Comparison of ENCODE assay signal across 8 mouse cellular contexts in the genomic region with DNA sequence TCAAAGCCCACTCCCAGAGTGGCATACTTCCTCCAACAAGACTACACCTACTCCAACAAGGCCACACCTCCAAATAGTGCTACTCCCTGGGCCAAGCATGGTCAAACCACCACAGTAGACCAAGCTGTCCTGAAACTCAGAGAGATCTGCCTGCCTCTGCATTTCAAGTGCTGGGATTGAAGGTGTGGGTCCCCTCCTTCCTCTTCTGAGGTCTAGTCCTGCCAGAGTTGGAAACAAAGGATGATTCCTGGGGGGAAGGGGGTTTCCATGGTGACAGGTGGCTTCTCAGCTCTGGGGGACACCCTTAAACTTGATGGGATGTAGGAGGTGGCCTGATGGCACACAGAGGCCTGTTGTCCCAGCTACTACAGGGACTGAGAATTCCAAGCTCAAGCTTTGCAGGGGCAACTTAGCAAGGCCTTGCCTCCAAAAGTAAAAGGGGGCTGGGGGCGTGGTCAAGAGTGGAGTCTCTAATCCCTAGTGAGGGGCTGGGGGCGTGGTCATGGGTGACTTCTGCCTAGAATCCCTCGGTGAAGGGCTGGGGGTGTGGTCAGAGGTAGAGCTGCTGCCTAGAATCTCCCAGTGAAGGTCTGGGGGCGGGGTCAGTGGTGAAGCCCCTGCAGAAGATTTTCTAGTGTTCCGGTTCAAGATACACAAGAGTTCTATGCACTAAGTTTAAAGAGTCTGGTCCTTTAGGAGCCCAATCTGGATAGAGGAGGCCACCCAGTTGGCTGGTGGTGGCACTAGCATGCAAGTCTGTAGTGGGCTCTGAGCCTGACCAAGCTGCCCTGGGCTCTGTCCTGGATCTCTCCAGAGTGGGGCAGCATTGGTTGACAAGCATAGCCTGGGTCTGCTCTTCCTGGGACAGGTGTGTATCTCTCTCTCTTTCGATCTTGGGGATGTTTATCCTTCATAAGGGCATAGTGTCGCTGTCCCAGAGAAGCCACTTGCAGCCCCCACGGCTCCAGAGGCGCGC. TPM values are rescaled to one million over a fixed set of nuclear protein-coding genes. Genes with fewer than 3 reads are reported as not detected.
DNase-seq lines count a peak whose midpoint lies in the region; ATAC-seq lines count a peak whose summit lies in the region.

A gene (plus strand): TSS at position 481 of the 976 bp plus-strand sequence.

- no peaks in the 10 kb centered on the region for H3K9me3 ChIP-seq in embryonic facial prominence, embryonic 13.5 days
- no peaks in the 10 kb centered on the region for H3K9me3 ChIP-seq in intestine, embryonic 16.5 days (ENCODE audit: control insufficient read depth, low read length)
- H3K9me3 ChIP-seq in midbrain, embryonic 13.5 days = no peaks in the 10 kb centered on the region

- no peak for ATAC-seq in embryonic facial prominence, embryonic 13.5 days (ENCODE audit: insufficient number of reproducible peaks, insufficient read depth, low FRiP score, low TSS enrichment, low read depth)
- ATAC-seq in intestine, embryonic 16.5 days = no peak
- ATAC-seq in midbrain, embryonic 13.5 days = no peak
- no peak for ATAC-seq in granulocyte monocyte progenitor cell, adult 5-6 weeks (replicated peaks; ENCODE audit: poor library complexity, severe bottlenecking)

- DNase-seq in left cerebral cortex, adult 18-20 months (ENCODE audit: low spot score in 2 of 2) = no peak
- DNase-seq in left cerebral cortex, adult 9 months (ENCODE audit: low spot score in 2 of 2) = no peak
- peak; percentile 40 for DNase-seq in adrenal gland, adult 8-10 months
- no peak for DNase-seq in frontal cortex, postnatal 25 days (ENCODE audit: low spot score in 2 of 2)

- peak within 1 kb of the TSS; percentile 95 for H3K27ac ChIP-seq in embryonic facial prominence, embryonic 13.5 days
- H3K27ac ChIP-seq in intestine, embryonic 16.5 days (ENCODE audit: low read length) = peak within 1 kb of the TSS; percentile 46; the same call in 1 of the 2 replicates
- peak within 1 kb of the TSS; percentile 59; the same call in 1 of the 2 replicates for H3K27ac ChIP-seq in midbrain, embryonic 13.5 days

- peaks cover 81% of the 10 kb centered on the region for H3K4me1 ChIP-seq in embryonic facial prominence, embryonic 13.5 days
- H3K4me1 ChIP-seq in intestine, embryonic 16.5 days (ENCODE audit: control insufficient read depth, insufficient read depth, low read length) = peaks cover 48% of the 10 kb centered on the region
- peaks cover 53% of the 10 kb centered on the region for H3K4me1 ChIP-seq in midbrain, embryonic 13.5 days (replicated peaks)

- peaks cover 17% of the 10 kb centered on the region for H3K36me3 ChIP-seq in embryonic facial prominence, embryonic 13.5 days
- H3K36me3 ChIP-seq in intestine, embryonic 16.5 days (ENCODE audit: control insufficient read depth, insufficient read depth, low read length) = no peaks in the 10 kb centered on the region
- H3K36me3 ChIP-seq in midbrain, embryonic 13.5 days = no peaks in the 10 kb centered on the region

- peak within 1 kb of the TSS; percentile 77 for H3K4me3 ChIP-seq in embryonic facial prominence, embryonic 13.5 days
- peak within 1 kb of the TSS; percentile 69 for H3K4me3 ChIP-seq in intestine, embryonic 16.5 days (ENCODE audit: low read length)
- peak within 1 kb of the TSS; percentile 55 for H3K4me3 ChIP-seq in midbrain, embryonic 13.5 days (replicated peaks)

- peak within 1 kb of the TSS; percentile 88 for H3K9ac ChIP-seq in embryonic facial prominence, embryonic 13.5 days
- peak within 1 kb of the TSS; percentile 77 for H3K9ac ChIP-seq in intestine, embryonic 16.5 days (ENCODE audit: low read depth, low read length)
- H3K9ac ChIP-seq in midbrain, embryonic 13.5 days (replicated peaks) = peak within 1 kb of the TSS; percentile 79

- WGBS in embryonic facial prominence, embryonic 13.5 days = 19% methylated on average over 10 of the region's 10 CpGs
- 30% methylated on average over 10 of the region's 10 CpGs for WGBS in intestine, embryonic 16.5 days
- WGBS in midbrain, embryonic 13.5 days = 12% methylated on average over 10 of the region's 10 CpGs

- H3K4me2 ChIP-seq in embryonic facial prominence, embryonic 13.5 days = peak within 1 kb of the TSS; percentile 86
- peak within 1 kb of the TSS; percentile 89 for H3K4me2 ChIP-seq in intestine, embryonic 16.5 days (ENCODE audit: low read depth, low read length)
- H3K4me2 ChIP-seq in midbrain, embryonic 13.5 days (replicated peaks) = peak within 1 kb of the TSS; percentile 77

- H3K27me3 ChIP-seq in embryonic facial prominence, embryonic 13.5 days = peaks cover 14% of the 10 kb centered on the region
- H3K27me3 ChIP-seq in intestine, embryonic 16.5 days (replicated peaks; ENCODE audit: control insufficient read depth, insufficient read depth, low read length) = no peaks in the 10 kb centered on the region
- H3K27me3 ChIP-seq in midbrain, embryonic 13.5 days = peaks cover 74% of the 10 kb centered on the region

RNA-seq across cellular contexts. Expression of the gene that starts here (rescaled TPM):
- total RNA-seq in left cerebral cortex, adult 18-20 months (2021) = 10 to 100 TPM; 41.3 to 42.4 TPM
- total RNA-seq in adrenal gland, adult 8-10 months (2022) = 100 to 1,000 TPM in 2 of 4 experiments, 10 to 100 TPM in 2; 50.6 to 211 (median 117) TPM
- polyA plus RNA-seq in embryonic facial prominence, embryonic 13.5 days (2015; fragmentation: Nextera tagmentation; extraction: Ambion mirVana) = 63.4 and 71.4 TPM in 2 replicates
- polyA plus RNA-seq in intestine, embryonic 16.5 days (2015; fragmentation: Nextera tagmentation; extraction: Ambion mirVana) = 12.6 and 13.6 TPM in 2 replicates
- polyA plus RNA-seq in midbrain, embryonic 13.5 days (2015; fragmentation: Nextera tagmentation; extraction: Ambion mirVana) = 23.6 and 26.2 TPM in 2 replicates
- total RNA-seq in granulocyte monocyte progenitor cell, adult 5-6 weeks (2014; fragmentation: Nextera tagmentation) = 4.4 and 5.0 TPM in 2 replicates
- total RNA-seq in granulocyte monocyte progenitor cell, adult 5-6 weeks (2017) = 0.17 and 2.4 TPM in 2 replicates

Comparison
In these comparisons a context has a peak if more than half of its experiments do, and no peak if none do; other contexts are left out.
1. RNA of the gene that starts here (total RNA-seq): 50.6 to 211 TPM in adrenal gland, adult 8-10 months and 41.3 to 42.4 TPM in left cerebral cortex, adult 18-20 months; 0.17 to 5.0 TPM in granulocyte monocyte progenitor cell, adult 5-6 weeks; every median in the first group is over 4 times any median in the second.
2. Peak in every context shown above with its lines, with median percentiles within 50 percentile points of each other: H3K27ac ChIP-seq, H3K4me2 ChIP-seq, H3K4me3 ChIP-seq and H3K9ac ChIP-seq.